Mouse (Mus musculus): Measurements from ENCODE around the gene Gm14862. TPM values are rescaled to one million over a fixed set of nuclear protein-coding genes. Genes with fewer than 3 reads are reported as not detected.
A peak's percentile ranks its signal among the peaks of the same experiment; 100 is the strongest.

Gm14862 gene
- total RNA-seq, 2 experiments from 2014 or later = not detected

GRCm38 (mm10) chrX:9240737-9241591 lies 15.7 kb downstream of the Gm14862 start:
- intact Hi-C loops (cut with DNase I) = no loop called here
- DNase-seq (ENCODE audit: extremely low spot score in 1 of 2, low spot score in 2 of 2) = no peak

GRCm38 (mm10) chrX:9227105-9227504 lies 29.6 kb downstream of the Gm14862 start:
- intact Hi-C loops (cut with DNase I) = no loop called here
- DNase-seq (ENCODE audit: extremely low spot score in 1 of 2, low spot score in 2 of 2) = no peak

DNA sequence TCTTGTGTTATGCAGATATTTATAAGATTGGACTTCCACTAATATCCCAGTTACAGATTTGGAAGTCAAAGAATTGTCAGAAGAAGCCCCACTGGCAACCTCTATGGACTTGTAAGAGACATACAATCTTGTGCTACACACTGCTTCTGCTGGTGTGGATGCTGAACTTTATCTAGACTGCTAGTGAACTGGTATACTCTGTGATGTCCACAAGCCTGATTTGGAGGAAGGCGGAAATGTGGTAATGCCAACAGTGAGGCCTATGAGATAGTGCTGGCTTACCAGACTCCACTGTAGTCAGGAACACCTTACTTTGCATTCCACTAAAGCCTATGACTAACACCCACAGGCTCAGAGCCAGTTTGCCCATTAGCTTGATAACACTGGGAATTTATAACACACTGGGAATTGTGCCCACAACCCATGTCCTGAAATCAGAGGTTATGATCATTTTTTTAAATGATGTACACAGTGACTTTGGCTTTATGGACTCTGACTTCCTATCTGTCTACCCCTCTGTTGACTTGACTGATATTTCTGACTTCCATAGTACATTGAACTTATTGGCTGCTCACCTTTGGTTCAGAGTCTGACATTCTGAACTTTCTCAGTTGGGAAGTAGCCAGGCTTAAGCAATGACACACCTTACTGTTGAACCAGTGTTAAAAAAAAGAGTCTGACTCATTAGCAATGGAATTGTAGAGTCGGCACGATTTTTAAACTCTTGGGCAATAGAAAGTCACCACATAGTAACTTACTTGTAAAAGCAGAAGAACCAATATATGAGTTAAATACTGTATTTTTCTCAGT lies 34.1 kb downstream of the Gm14862 start:
- intact Hi-C loops (cut with DNase I) = no loop called here
- no peak for DNase-seq (ENCODE audit: extremely low spot score in 1 of 2, low spot score in 2 of 2)

DNA sequence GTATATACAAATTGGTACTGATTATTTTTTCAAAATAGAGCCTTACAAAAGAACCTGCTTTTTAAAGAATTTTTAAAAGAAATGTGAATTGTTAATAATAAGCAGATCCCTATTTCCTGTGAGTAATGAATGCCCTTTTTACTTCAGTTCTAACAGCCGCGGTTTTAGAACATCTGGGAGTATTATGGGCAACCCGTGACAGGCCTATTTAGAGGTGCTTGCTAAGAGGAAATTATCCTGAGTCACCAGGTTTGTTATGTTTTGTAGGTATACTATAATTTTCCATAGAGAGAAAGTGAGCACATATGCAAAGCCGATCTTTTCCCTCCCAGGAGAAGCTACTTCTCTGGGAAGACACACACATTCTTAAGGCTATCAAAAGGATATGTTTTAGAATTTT lies 35.0 kb downstream of the Gm14862 start:
- intact Hi-C loops (cut with DNase I) = no loop called here
- no peak for DNase-seq (ENCODE audit: extremely low spot score in 1 of 2, low spot score in 2 of 2)

DNA sequence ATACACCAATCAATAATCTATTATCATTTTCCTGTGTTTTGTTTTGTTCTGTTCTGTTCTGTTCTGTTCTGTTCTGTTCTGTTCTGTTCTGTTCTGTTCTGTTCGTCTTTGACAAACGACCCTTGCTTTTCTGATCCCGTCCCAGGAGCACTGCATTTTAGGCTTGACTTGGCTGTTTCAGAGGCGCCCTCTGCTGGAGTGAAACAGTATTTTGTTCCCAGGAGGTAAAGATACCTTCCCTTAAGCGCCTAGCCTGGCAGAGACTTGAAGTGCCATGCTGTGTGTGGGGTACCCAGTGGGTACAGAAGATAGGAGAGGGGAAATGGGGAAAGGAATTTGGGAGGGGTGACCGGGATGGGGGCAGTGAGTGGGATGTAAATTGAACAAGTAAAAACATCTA lies 35.5 kb downstream of the Gm14862 start:
- DNase-seq (ENCODE audit: extremely low spot score in 1 of 2, low spot score in 2 of 2) = peak in 1 of 2 experiments; percentile 40
- intact Hi-C loops (cut with DNase I) = no loop called here

- no peak for DNase-seq (ENCODE audit: extremely low spot score in 1 of 2, low spot score in 2 of 2)
- intact Hi-C loops (cut with DNase I) = no loop called here
Measured at GRCm38 (mm10) chrX:9219570-9219969, 37.1 kb downstream of the Gm14862 start.

GRCm38 (mm10) chrX:9216244-9216643 lies 40.5 kb downstream of the Gm14862 start:
- intact Hi-C loops (cut with DNase I) = no loop called here
- peak in 1 of 2 experiments; percentile 15 for DNase-seq (ENCODE audit: extremely low spot score in 1 of 2, low spot score in 2 of 2)

GRCm38 (mm10) chrX:9205121-9205520 lies 51.6 kb downstream of the Gm14862 start:
- DNase-seq (ENCODE audit: extremely low spot score in 1 of 2, low spot score in 2 of 2) = no peak
- intact Hi-C loops (cut with DNase I) = no loop called here

DNA sequence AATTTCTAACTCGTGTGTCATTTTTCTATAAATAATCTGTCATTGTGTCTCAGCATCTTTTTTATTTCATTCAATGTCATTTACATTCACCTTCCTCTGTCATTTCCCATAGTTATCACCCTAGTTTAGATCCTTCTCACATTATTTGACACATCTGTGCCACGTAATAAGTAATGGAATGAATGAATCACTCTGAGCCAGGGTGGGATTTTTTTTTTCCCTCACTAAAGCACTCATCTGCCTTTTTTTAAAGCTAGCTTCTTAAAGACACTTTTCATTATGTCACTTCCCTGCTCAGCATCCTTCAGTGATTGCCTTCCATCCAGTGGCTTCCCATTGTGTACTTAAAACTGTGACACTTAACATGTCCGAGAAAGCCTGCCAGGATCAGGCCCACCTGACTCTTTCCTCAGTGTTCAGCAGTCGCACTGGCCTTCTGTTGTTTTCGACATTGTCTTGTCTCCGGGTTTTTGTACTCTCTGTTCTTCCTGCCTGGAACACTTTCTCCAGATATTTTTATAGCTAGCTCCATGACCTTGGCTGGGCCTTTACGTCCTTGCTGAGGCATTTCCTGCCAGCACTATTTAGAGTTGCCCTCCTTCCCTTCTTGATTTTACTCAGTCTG lies 53.8 kb downstream of the Gm14862 start:
- intact Hi-C loops (cut with DNase I) = no loop called here
- DNase-seq (ENCODE audit: extremely low spot score in 1 of 2, low spot score in 2 of 2) = no peak

DNA sequence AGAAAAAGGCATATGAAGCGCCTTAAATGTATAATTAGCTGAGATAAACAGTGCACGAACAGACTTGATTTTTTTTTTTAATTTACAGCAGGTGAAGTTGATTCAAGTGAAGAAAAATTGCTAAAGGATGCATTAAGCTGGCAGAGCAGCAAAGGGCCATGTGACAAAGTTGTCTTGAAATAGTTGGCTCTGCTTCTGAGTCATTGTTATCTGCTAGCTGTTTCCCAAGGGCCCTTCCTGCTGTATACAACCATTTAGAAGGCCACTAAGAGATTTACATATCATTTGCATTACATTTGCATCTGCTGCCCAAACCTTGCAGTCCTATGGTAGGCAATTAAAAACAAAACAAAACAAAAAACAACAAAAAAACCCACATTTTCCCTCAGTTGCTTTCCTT lies 54.7 kb downstream of the Gm14862 start:
- intact Hi-C loops (cut with DNase I) = no loop called here
- DNase-seq (ENCODE audit: extremely low spot score in 1 of 2, low spot score in 2 of 2) = no peak

Other genes with a start within 250 kb of the Gm14862 start
- not detected for gene Fthl17e, start 223.4 kb downstream of the Gm14862 start, total RNA-seq (2021)
- not detected for gene Fthl17f, start 193.9 kb downstream of the Gm14862 start, total RNA-seq (2021)
- gene 4930402K13Rik, start 152.3 kb downstream of the Gm14862 start, total RNA-seq (2021) = not detected
- 1 to 10 TPM; 6.3 to 8.0 TPM for gene Lancl3, start 57.0 kb downstream of the Gm14862 start, total RNA-seq (2021)
- gene Xk, start 15.9 kb upstream of the Gm14862 start, total RNA-seq (2021) = 10 to 100 TPM; 12.7 to 13.6 TPM
- gene H2al1m, start 26.9 kb upstream of the Gm14862 start, total RNA-seq (2021) = not detected
- gene H2al1k, start 93.7 kb upstream of the Gm14862 start, total RNA-seq (2021) = not detected
- gene Cybb, start 230.9 kb upstream of the Gm14862 start, total RNA-seq (2021) = under 1 TPM; 0.17 to 0.30 TPM

Measured in left cerebral cortex, postnatal 10 days (tissue).